Mouse (Mus musculus) G1E (cell line): ENCODE data around the gene Pmf1.

ENCODE experiments used
- CTCF ChIP-seq: IDR thresholded peaks from 2 replicates; pipeline ENCODE4 v1.5.1; 2012; ENCODE audit warnings: low read depth, low read length, inconsistent platforms, mixed read lengths
- GATA1 ChIP-seq: IDR thresholded peaks from 2 replicates; pipeline ENCODE4 v1.6.1; 2012; ENCODE audit warnings: borderline replicate concordance, low read length, inconsistent platforms, mixed read lengths
- POLR2AphosphoS5 ChIP-seq: IDR thresholded peaks from 2 replicates; pipeline ENCODE4 v1.6.1; 2012; ENCODE audit warnings: low read depth, low read length, inconsistent platforms; ENCODE audit not compliant: insufficient replicate concordance

DNA sequence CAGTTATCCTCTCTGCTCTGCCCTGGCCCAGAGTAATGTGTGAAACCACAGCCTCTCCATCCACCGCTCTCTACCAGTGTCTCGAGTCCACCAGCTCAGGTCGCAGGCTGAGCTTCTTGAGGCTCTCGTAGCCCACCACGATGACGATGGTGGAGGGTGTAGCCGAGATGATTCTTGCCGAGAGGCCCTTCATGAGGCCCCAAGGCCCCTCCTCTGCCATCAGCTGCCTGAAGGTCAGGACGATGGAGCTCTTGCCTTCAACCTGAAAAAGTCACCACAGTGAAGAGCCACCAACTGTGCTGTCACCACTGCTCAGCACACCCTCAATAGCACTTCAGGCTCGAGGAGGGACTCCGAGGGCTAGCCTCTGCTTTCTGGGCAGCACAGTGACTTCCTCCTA lies 2.5 kb upstream of the Pmf1 start:
- TF ChIP-seq CTCF (no peak), GATA1 (no peak), POLR2AphosphoS5 (no peak)
